Mouse (Mus musculus) spleen, adult 2 months (tissue): ENCODE results near the gene Rnf207.

Source experiments
- CTCF ChIP-seq: fragments of 200-500 bp; IDR thresholded peaks from 2 replicates; pipeline ENCODE4 v1.5.1; 2011; ENCODE audit warnings: mild to moderate bottlenecking, inconsistent platforms; ENCODE audit not compliant: insufficient read depth, insufficient read length, insufficient replicate concordance; ENCODE audit errors: extremely low read depth
- POLR2A ChIP-seq: fragments of 200-500 bp; IDR thresholded peaks from 2 replicates; pipeline ENCODE4 v1.6.1; 2011; ENCODE audit warnings: low read depth, low read length, inconsistent platforms

DNA sequence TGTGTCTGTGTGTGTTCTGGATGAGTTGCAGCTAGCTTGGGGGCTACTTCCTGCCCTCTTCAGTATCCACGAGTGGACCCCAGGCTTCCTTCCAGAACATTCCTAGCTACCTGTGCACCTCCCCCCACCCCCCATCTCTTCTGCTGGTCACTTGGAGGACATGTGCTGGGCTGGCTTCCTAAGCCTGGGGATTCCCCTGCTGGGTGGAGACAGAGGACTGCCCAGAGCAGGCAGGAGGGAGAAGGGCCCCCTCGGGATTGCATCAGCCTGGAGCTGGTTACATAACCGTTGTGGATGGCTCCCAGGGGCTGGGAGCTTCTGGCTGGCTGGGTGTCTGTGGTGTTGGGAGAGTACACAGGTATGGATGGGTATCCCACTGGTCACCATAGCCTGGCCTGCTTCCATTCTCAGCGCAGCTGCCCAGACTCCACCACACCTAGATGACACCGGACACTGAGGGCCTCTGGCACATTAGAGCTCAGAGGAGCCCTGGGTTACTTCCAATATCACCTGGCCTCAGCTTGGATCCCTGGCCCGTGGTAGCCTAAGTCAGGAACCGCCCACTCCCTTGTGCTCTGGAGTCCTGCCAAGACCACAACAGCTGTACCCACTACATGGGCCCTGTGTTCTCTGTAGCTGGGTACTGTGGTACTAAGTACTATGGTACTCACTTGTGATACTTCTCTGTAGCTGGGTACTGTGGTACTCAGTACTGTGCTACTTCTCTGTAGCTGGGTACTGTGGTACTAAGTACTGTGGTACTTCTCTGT, 26.5 kb upstream of the Rnf207 start:
- no peak for TF ChIP-seq POLR2A
- no peak for TF ChIP-seq CTCF
